Mouse (Mus musculus) intestine, embryonic 16.5 days (tissue): ENCODE measurements around the gene Zfp952. TPM values are rescaled to one million over a fixed set of nuclear protein-coding genes. Genes with fewer than 3 reads are reported as not detected.

Source experiments
- ATAC-seq: fragments of 200-750 bp; cut with Nextera tagmentation; 2 replicates; pipeline ENCODE4 v1.8.0; 2017; ENCODE audit warnings: moderate TSS enrichment, moderate library complexity
- H3K27ac ChIP-seq: fragments of 300-500 bp; sonication (generic); 2 replicates; pipeline ENCODE4 v1.5.1; 2014; ENCODE audit warnings: mild to moderate bottlenecking, low read length
- H3K27me3 ChIP-seq: fragments of 300-500 bp; sonication (generic); replicated peaks from 2 replicates; pipeline ENCODE4 v1.6.1; 2014; ENCODE audit warnings: low read length, control low read depth, mixed read lengths; ENCODE audit not compliant: control insufficient read depth, insufficient read depth
- H3K36me3 ChIP-seq: fragments of 300-500 bp; sonication (generic); 2 replicates; pipeline ENCODE4 v1.6.1; 2014; ENCODE audit warnings: low read length, control low read depth; ENCODE audit not compliant: control insufficient read depth, insufficient read depth
- H3K4me1 ChIP-seq: fragments of 300-500 bp; sonication (generic); 2 replicates; pipeline ENCODE4 v1.6.1; 2014; ENCODE audit warnings: low read length, control low read depth, mixed read lengths; ENCODE audit not compliant: control insufficient read depth, insufficient read depth
- H3K4me2 ChIP-seq: fragments of 300-500 bp; sonication (generic); 2 replicates; pipeline ENCODE4 v1.6.1; 2014; ENCODE audit warnings: low read depth, low read length, control low read depth
- H3K4me3 ChIP-seq: fragments of 300-500 bp; sonication (generic); 2 replicates; pipeline ENCODE4 v1.5.1; 2014; ENCODE audit warnings: mild to moderate bottlenecking, low read length
- H3K9ac ChIP-seq: fragments of 300-500 bp; sonication (generic); 2 replicates; pipeline ENCODE4 v1.6.1; 2014; ENCODE audit warnings: low read depth, low read length
- H3K9me3 ChIP-seq: fragments of 300-500 bp; sonication (generic); 2 replicates; pipeline ENCODE4 v1.6.1; 2016; ENCODE audit warnings: low read length, control low read depth; ENCODE audit not compliant: control insufficient read depth
- WGBS: fragments of 180-500 bp; shearing (Covaris S2); extraction: QIAGEN DNeasy Blood & Tissue Kit; methylation state at CpG from one replicate; pipeline ENCODE4 v1.1.7; 2014; 5-methylcytosine and 5-hydroxymethylcytosine counted together
- polyA plus RNA-seq: library from polyadenylated mRNA; unstranded; fragments of >200 nt; fragmentation: Nextera tagmentation; extraction: Ambion mirVana; gene quantifications from 2 replicates; pipeline ENCODE4 v1.2.1, GENCODE M21; 2015

The Zfp952 gene
- polyA plus RNA-seq, 1 experiment from 2014 or later: 8.2 TPM

DNA sequence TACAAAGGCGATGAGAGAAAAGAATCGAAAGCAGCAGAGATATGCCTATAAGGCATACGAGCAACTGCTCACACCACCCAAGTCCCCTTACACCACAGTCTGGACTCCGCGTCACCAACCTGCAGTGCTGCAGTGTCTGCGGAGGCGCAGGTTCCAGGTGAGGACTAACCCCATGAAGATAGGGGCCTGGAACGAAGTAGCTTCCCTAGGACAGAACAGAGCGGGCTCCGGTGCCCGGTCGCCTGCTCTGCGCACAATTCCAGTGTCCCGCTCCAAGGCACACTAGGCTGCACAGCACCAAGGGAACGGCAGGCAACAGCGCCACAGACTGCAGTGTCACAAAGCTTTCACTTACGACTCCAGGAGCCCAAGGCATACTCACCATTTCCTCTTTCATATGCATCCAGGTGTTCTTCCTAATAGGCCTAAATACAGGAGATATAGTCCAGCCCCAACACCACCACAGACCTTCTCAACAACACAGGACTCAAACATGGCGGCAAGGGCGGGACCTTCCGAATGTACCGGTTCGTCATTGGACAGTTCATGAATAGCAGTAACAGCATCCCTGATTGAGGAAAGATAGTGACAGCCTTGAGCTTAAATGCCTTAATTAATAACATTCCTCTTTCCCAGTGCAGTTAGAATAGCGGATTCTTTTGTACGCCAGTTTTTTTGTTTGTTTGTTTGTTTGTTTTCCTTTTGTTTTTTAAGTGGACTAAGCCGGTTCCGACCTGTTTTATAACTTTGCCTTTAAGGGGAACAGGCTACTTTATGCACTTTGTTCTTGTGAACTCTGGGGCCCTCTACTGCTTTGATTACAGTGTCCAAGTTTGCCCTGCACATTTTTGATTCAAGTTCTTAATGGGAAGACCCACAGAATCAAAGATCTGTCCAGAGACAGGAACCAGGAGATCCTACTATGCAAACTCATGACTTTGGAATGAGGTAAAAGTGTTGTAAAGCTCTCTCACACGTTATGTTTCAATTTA lies 40.3 kb downstream of the Zfp952 start, which contains the start of gene Zfp763:
TSS of gene Zfp763 (minus strand) at position 503 of the 992 bp plus-strand sequence.
- Histone ChIP-seq H3K27ac (peak within 1 kb of the TSS; percentile 93), H3K27me3 (no peaks in the 10 kb centered on the region), H3K4me1 (peaks cover 7% of the 10 kb centered on the region; the same call in 1 of the 2 replicates), H3K9ac (peak within 1 kb of the TSS; percentile 89), H3K4me2 (peak within 1 kb of the TSS; percentile 73), H3K4me3 (peak within 1 kb of the TSS; percentile 93), H3K36me3 (no peaks in the 10 kb centered on the region), H3K9me3 (0 out of 2 replicates have a peak, but pooled peaks cover 3% of the 10 kb centered on the region)
- 2% methylated on average over 27 of the region's 27 CpGs for WGBS
- ATAC-seq: peak; percentile 99

Other genes starting within 250 kb of the Zfp952 start
- gene Zfp871, start 204.8 kb upstream of the Zfp952 start, polyA plus RNA-seq: 26.5 and 27.0 TPM in 2 replicates
- gene Zfp811, start 183.2 kb upstream of the Zfp952 start, polyA plus RNA-seq: 3.0 and 3.4 TPM in 2 replicates
- 8.2 and 9.8 TPM in 2 replicates for gene Zfp799, start 162.9 kb upstream of the Zfp952 start, polyA plus RNA-seq
- 5.9 and 7.3 TPM in 2 replicates for gene Zfp870, start 101.5 kb upstream of the Zfp952 start, polyA plus RNA-seq
- 4.7 and 5.0 TPM in 2 replicates for gene Cyp4f14, start 75.8 kb upstream of the Zfp952 start, polyA plus RNA-seq
- 30.5 and 36.7 TPM in 2 replicates for gene Cyp4f13, start 45.7 kb upstream of the Zfp952 start, polyA plus RNA-seq
- 9.6 and 11.5 TPM in 2 replicates for gene Zfp472, start 27.3 kb upstream of the Zfp952 start, polyA plus RNA-seq
- gene Zfp763, start 40.3 kb downstream of the Zfp952 start, polyA plus RNA-seq: 8.4 and 8.9 TPM in 2 replicates
- gene 4921501E09Rik, start 74.9 kb downstream of the Zfp952 start, polyA plus RNA-seq: not detected in 2 replicates
- 5.1 and 5.2 TPM in 2 replicates for gene Zfp563, start 96.2 kb downstream of the Zfp952 start, polyA plus RNA-seq
- not detected in 2 replicates for gene Morc2b, start 146.6 kb downstream of the Zfp952 start, polyA plus RNA-seq
- not detected in 2 replicates for gene Olfr55, start 175.3 kb downstream of the Zfp952 start, polyA plus RNA-seq
- not detected in 2 replicates for gene Olfr239, start 198.2 kb downstream of the Zfp952 start, polyA plus RNA-seq
- not detected in 2 replicates for gene Olfr1564, start 228.6 kb downstream of the Zfp952 start, polyA plus RNA-seq